Comparison of ENCODE assay signal across 14 mouse cellular contexts in the genomic region with DNA sequence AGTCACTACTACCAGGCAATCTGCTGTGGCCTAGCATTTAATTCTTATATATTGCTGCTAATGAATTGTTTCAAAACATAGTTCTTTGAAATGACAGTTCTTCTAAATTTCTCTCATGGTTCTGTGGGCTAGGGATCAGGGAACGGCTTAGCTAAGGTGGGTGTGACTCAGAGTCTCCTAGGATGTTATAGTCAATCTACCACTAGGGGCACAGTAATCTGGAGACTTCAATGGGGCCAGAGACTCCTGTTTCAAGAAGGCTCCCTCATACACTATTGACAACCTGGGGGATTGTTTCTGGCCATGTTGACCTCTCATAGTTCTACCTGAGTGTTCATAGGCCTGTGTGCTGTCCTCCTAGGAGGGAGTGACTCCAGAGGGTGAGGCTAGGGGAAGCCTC. TPM values are rescaled to one million over a fixed set of nuclear protein-coding genes. Genes with fewer than 3 reads are reported as not detected.
DNase-seq lines count a peak whose midpoint lies in the region; ATAC-seq and TF ChIP-seq lines count a peak whose summit lies in the region.
"Had no signal": no experiment of that assay in that cellular context is flagged by ENCODE, and none has a peak within 500 bp of the region (broad histone marks: within the 10 kb centered on the region; RNA-seq: fewer than 3 reads in every experiment).

No protein-coding gene starts in this region.

- peak; percentile 45 for TF ChIP-seq CTCF in heart, postnatal 0 days (IDR thresholded peaks at IDR 0.05; ENCODE audit: low read depth)

- TF ChIP-seq EP300 in heart, postnatal 0 days (IDR thresholded peaks at IDR 0.05; ENCODE audit: low read depth), result no peak

- no peak overlapping the region for H3K9ac ChIP-seq in heart, postnatal 0 days (replicated peaks; ENCODE audit: low read depth, low read length)
- H3K9ac ChIP-seq: limb, embryonic 12.5 days had no signal

- H3K27me3 ChIP-seq in heart, postnatal 0 days (ENCODE audit: control insufficient read depth, insufficient read depth, low read length), result no peaks in the 10 kb centered on the region
- no peaks in the 10 kb centered on the region for H3K27me3 ChIP-seq in heart, embryonic 10.5 days (ENCODE audit: insufficient read depth, poor library complexity, severe bottlenecking)
- H3K27me3 ChIP-seq: limb, embryonic 12.5 days had no signal

- H3K9me3 ChIP-seq in heart, postnatal 0 days (replicated peaks; ENCODE audit: control insufficient read depth, low read length), result no peaks in the 10 kb centered on the region
- H3K9me3 ChIP-seq in heart, embryonic 10.5 days, result no peaks in the 10 kb centered on the region
- H3K9me3 ChIP-seq: limb, embryonic 12.5 days had no signal

- no peaks in the 10 kb centered on the region for H3K36me3 ChIP-seq in heart, postnatal 0 days (replicated peaks; ENCODE audit: control insufficient read depth, insufficient read depth, low read length)
- no peaks in the 10 kb centered on the region for H3K36me3 ChIP-seq in heart, embryonic 10.5 days
- H3K36me3 ChIP-seq: limb, embryonic 12.5 days had no signal

- WGBS in heart, postnatal 0 days, result 0% methylated on average over 1 of the region's 1 CpGs
- 28% methylated on average over 1 of the region's 1 CpGs for WGBS in heart, embryonic 10.5 days

- ATAC-seq in heart, postnatal 0 days (ENCODE audit: insufficient read depth, low read depth), result no peak
- ATAC-seq in CD4-positive, CD25-positive, alpha-beta regulatory T cell, adult 4 months, result peak; percentile 74
- peak; percentile 53 to 71 for ATAC-seq in hematopoietic stem cell, adult 5-6 weeks (replicated peaks in 1 of 2; ENCODE audit: insufficient read depth in 1 of 2, low FRiP score in 2 of 2, low TSS enrichment in 1 of 2, low read depth in 1 of 2, poor library complexity in 2 of 2, severe bottlenecking in 2 of 2)

- H3K4me3 ChIP-seq in heart, postnatal 0 days (ENCODE audit: low read depth, low read length), result no peak overlapping the region
- H3K4me3 ChIP-seq in heart, embryonic 10.5 days, result no peak overlapping the region
- H3K4me3 ChIP-seq: limb, embryonic 12.5 days had no signal

- no peak for DNase-seq in heart, postnatal 0 days (ENCODE audit: low spot score)
- DNase-seq in heart, embryonic 10.5 days (ENCODE audit: low spot score), result no peak
- DNase-seq in 3T3-L1 (ENCODE audit: low read depth, low spot score), result peak; percentile 36
- no peak for DNase-seq in cerebellum, adult 9-11 months
- DNase-seq in adrenal gland, adult 18-20 months (ENCODE audit: low spot score in 2 of 2), result no peak
- DNase-seq in kidney, postnatal 14 days, result no peak
- DNase-seq: adrenal gland, postnatal 10 days; lung, postnatal 10 days had no signal

- peaks cover 4% of the 10 kb centered on the region for H3K4me1 ChIP-seq in heart, postnatal 0 days (ENCODE audit: control insufficient read depth, insufficient read depth)
- peaks cover 9% of the 10 kb centered on the region; the same call in 1 of the 2 replicates for H3K4me1 ChIP-seq in heart, embryonic 10.5 days

- no peak overlapping the region for H3K27ac ChIP-seq in heart, postnatal 0 days (ENCODE audit: low read depth)
- H3K27ac ChIP-seq in heart, embryonic 10.5 days, result no peak overlapping the region
- H3K27ac ChIP-seq: limb, embryonic 12.5 days had no signal

- no peak overlapping the region for H3K4me2 ChIP-seq in heart, postnatal 0 days (ENCODE audit: low read depth, low read length)
- H3K4me2 ChIP-seq: heart, embryonic 11.5 days; limb, embryonic 12.5 days had no signal

RNA-seq across cellular contexts. Expression of a gene that starts 5.4 kb away (rescaled TPM):
- 89.1 and 138 TPM in 2 replicates for total RNA-seq in heart, postnatal 0 days (2014; rRNA removed; ENCODE audit: low replicate concordance)
- 79.5 and 88.3 TPM in 2 replicates for polyA plus RNA-seq in heart, postnatal 0 days (2015; fragmentation: Nextera tagmentation; extraction: Ambion mirVana)
- 42.4 and 50.3 TPM in 2 replicates for polyA plus RNA-seq in heart, embryonic 10.5 days (2016; fragmentation: Nextera tagmentation; extraction: Ambion mirVana)
- 100 to 1,000 TPM in 1 of 2 experiments, 10 to 100 TPM in 1; 88.4 to 115 TPM for polyA plus RNA-seq in CD4-positive, CD25-positive, alpha-beta regulatory T cell, adult 4 months (2017; shearing (Covaris generic))
- 10.3 and 27.3 TPM in 2 replicates for total RNA-seq in hematopoietic stem cell, adult 5-6 weeks (2017)
- 10 to 100 TPM; 66.9 to 90.4 TPM for total RNA-seq in adrenal gland, adult 18-20 months (2021)

RNA-seq across cellular contexts. Expression of a gene that starts 20.8 kb away (rescaled TPM):
- total RNA-seq in heart, postnatal 0 days (2014; rRNA removed; ENCODE audit: low replicate concordance), result 17.1 and 19.5 TPM in 2 replicates
- 5.0 and 5.3 TPM in 2 replicates for polyA plus RNA-seq in heart, postnatal 0 days (2015; fragmentation: Nextera tagmentation; extraction: Ambion mirVana)
- 18.2 and 23.2 TPM in 2 replicates for polyA plus RNA-seq in heart, embryonic 10.5 days (2016; fragmentation: Nextera tagmentation; extraction: Ambion mirVana)
- 10 to 100 TPM; 13.4 to 13.9 TPM for polyA plus RNA-seq in CD4-positive, CD25-positive, alpha-beta regulatory T cell, adult 4 months (2017; shearing (Covaris generic))
- total RNA-seq in hematopoietic stem cell, adult 5-6 weeks (2017), result 40.6 and 50.5 TPM in 2 replicates
- total RNA-seq in adrenal gland, adult 18-20 months (2021), result 10 to 100 TPM; 14.8 to 17.6 TPM

RNA-seq across cellular contexts. Expression of a gene that starts 21.3 kb away (rescaled TPM):
- 0.73 and 2.5 TPM in 2 replicates for total RNA-seq in heart, postnatal 0 days (2014; rRNA removed; ENCODE audit: low replicate concordance)
- polyA plus RNA-seq in heart, postnatal 0 days (2015; fragmentation: Nextera tagmentation; extraction: Ambion mirVana), result 0.47 and 0.68 TPM in 2 replicates
- polyA plus RNA-seq in heart, embryonic 10.5 days (2016; fragmentation: Nextera tagmentation; extraction: Ambion mirVana), result 0.12 and 0.30 TPM in 2 replicates
- polyA plus RNA-seq in CD4-positive, CD25-positive, alpha-beta regulatory T cell, adult 4 months (2017; shearing (Covaris generic)), result not detected
- 0.05 TPM in 1 of 2 replicates, not detected in the other for total RNA-seq in hematopoietic stem cell, adult 5-6 weeks (2017)
- total RNA-seq in adrenal gland, adult 18-20 months (2021), result not detected

RNA-seq across cellular contexts. Expression of a gene that starts 39.0 kb away (rescaled TPM):
- 1.6 and 4.4 TPM in 2 replicates for total RNA-seq in heart, postnatal 0 days (2014; rRNA removed; ENCODE audit: low replicate concordance)
- polyA plus RNA-seq in heart, postnatal 0 days (2015; fragmentation: Nextera tagmentation; extraction: Ambion mirVana), result 22.1 and 24.1 TPM in 2 replicates
- polyA plus RNA-seq in heart, embryonic 10.5 days (2016; fragmentation: Nextera tagmentation; extraction: Ambion mirVana), result not detected in 2 replicates
- polyA plus RNA-seq in CD4-positive, CD25-positive, alpha-beta regulatory T cell, adult 4 months (2017; shearing (Covaris generic)), result not detected
- 0.88 TPM in 1 of 2 replicates, not detected in the other for total RNA-seq in hematopoietic stem cell, adult 5-6 weeks (2017)
- 1 to 10 TPM; 1.8 to 3.4 TPM for total RNA-seq in adrenal gland, adult 18-20 months (2021)
- polyA plus RNA-seq: heart, embryonic 11.5 days had no signal

RNA-seq across cellular contexts. Expression of a gene that starts 45.3 kb away (rescaled TPM):
- total RNA-seq in heart, postnatal 0 days (2014; rRNA removed; ENCODE audit: low replicate concordance), result not detected in 2 replicates
- polyA plus RNA-seq in heart, postnatal 0 days (2015; fragmentation: Nextera tagmentation; extraction: Ambion mirVana), result not detected in 2 replicates
- not detected in 2 replicates for polyA plus RNA-seq in heart, embryonic 10.5 days (2016; fragmentation: Nextera tagmentation; extraction: Ambion mirVana)
- polyA plus RNA-seq in CD4-positive, CD25-positive, alpha-beta regulatory T cell, adult 4 months (2017; shearing (Covaris generic)), result not detected
- not detected in 2 replicates for total RNA-seq in hematopoietic stem cell, adult 5-6 weeks (2017)
- total RNA-seq in adrenal gland, adult 18-20 months (2021), result under 1 TPM in 1 of 2 experiments, not detected in 1; 0.51 TPM
- total RNA-seq: adrenal gland, postnatal 10 days; layer of hippocampus, adult 8-10 months had no signal
- polyA plus RNA-seq: heart, embryonic 11.5 days; limb, embryonic 12.5 days; stomach, embryonic 14.5 days had no signal
